Mouse (Mus musculus): ENCODE measurements at regions not wholly inside any gene's neighbourhood (a gene's known extent, or its start where the extent isn't known, plus 50 kb on each side); places are given as distances from the start of the nearest gene placed in this dataset.

DNA sequence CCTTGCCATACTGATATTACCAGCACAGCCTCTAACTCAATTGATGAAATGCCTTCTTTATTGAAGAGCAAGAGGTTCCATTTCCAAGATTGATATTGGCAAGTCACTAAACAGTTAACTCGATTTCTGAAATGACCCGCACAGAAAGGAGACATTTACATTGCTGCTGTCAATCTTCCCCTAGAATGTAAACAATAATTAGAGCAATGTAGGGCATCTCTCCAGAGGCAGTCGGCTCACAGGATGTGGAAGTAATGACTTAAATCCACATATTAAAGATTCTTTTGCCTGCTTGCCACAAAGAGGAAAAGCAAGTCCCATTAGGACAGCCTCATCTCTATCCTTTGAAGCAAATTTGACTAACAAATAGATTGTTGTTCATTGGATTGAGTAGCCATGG is 261.0 kb upstream of the Nsun2 start:
- DNase-seq (ENCODE audit: extremely low spot score in 1 of 2, low spot score in 1 of 2) = no peak

DNA sequence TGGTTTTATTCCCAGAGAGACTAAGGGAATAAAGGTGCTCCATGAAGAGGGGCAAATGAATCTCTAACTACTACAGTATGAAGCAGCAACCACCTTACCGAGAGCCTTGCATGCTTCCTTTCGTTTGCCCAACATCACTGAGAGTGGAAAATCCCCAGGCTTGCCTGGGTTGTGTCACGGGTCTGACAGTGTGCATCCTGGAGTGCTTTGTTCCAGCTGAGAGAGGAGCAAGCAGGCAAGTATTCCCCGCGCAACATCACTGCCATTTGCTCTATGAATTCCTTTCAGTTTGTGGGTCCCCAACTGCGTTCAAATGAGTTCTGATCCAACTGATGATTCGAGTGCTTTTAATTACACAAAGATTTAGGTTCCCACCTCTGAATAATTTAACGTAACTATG is 253.9 kb upstream of the Nsun2 start:
- no peak for DNase-seq (ENCODE audit: extremely low spot score in 1 of 2, low spot score in 1 of 2)

DNA sequence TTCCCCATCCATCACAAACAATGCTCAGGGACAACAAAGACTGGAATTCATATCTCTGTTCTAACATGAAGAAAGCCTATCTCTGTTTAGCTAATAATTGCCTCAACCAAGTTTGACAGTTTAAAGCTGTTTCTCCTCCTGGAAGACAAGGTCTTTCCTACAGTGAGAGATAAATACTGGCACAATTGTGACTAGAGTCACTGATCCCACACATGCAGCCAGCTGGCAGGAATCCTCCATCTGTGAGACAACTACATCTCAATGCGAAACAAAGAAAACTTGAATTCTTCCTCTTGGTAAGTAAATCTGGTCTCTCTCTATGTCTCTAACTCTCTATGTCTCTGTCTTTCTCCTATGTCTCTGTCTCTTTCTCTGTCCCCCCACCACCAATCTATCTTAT is 239.1 kb upstream of the Nsun2 start:
- DNase-seq (ENCODE audit: extremely low spot score in 1 of 2, low spot score in 1 of 2) = peak in 1 of 2 experiments; percentile 39

- DNase-seq (ENCODE audit: extremely low spot score in 1 of 2, low spot score in 1 of 2) = no peak
These were observed 230.2 kb upstream of the Nsun2 start for GRCm38 (mm10) chr13:69303316-69303715.

- DNase-seq (ENCODE audit: extremely low spot score in 1 of 2, low spot score in 1 of 2) = no peak
These were observed 203.0 kb upstream of the Nsun2 start for GRCm38 (mm10) chr13:69330412-69331000.

- DNase-seq (ENCODE audit: extremely low spot score in 1 of 2, low spot score in 1 of 2) = no peak
These were observed 201.8 kb upstream of the Nsun2 start for GRCm38 (mm10) chr13:69331537-69332435.

GRCm38 (mm10) chr13:69343806-69344205 is 189.7 kb upstream of the Nsun2 start:
- DNase-seq (ENCODE audit: extremely low spot score in 1 of 2, low spot score in 1 of 2) = no peak

- no peak for DNase-seq (ENCODE audit: extremely low spot score in 1 of 2, low spot score in 1 of 2)
These were observed 176.1 kb upstream of the Nsun2 start for GRCm38 (mm10) chr13:69357435-69357834.

- no peak for DNase-seq (ENCODE audit: extremely low spot score in 1 of 2, low spot score in 1 of 2)
These were observed 167.6 kb upstream of the Nsun2 start for GRCm38 (mm10) chr13:69365880-69366490.

DNA sequence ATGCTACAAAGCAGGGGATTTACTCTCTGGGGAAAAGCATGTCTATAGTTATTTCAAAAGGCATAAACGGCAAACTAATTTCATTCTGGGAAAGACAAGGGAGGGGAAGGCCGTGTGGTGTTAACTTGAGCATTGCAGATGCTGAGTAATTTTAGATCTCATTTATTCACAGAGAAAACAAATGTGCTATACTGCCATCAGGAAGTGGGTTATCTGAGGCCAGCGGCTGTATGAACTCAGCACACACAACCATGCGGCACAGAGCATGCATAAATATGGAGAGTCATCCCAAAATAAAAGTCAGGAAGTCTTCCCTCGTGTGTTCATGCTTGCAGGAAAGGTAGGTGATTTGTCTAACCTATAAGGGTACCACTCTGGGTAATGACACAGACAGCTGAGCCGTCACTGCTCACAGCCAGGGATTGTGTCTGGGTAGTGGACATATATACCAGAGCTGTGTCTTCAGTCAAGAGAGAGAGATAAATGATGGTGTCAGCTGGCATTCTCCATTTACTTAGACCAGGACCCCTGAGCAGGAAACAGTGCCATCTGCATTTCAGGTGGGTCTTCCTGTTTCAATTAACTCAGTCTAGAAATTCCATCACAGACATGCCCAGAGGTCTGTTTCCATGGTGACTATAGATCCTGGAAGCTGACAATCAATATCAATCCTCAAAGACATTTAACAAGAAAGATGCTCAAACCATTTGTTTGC is 160.3 kb upstream of the Nsun2 start:
- DNase-seq (ENCODE audit: extremely low spot score in 1 of 2, low spot score in 1 of 2) = no peak

GRCm38 (mm10) chr13:69373816-69374142 is 159.8 kb upstream of the Nsun2 start:
- DNase-seq (ENCODE audit: extremely low spot score in 1 of 2, low spot score in 1 of 2) = no peak

DNA sequence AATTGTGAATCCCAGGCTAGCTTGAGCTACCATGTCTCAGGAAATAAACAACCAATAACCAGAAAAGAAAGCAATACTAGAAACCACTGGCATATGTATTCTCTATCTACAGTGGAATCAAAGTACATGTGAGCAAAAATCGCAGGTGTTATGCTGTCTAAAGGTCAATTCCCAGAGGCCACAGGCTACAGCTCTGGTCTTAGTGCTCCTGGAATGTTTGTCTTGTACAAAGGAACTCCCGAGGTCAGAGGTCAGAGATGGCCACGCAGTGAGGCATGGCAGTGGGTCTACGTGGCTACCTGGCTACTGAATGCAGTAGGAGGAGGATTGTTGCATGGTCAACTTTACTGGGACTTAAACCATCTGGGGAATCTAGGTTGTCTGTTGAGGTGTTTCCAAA is 153.1 kb upstream of the Nsun2 start:
- DNase-seq (ENCODE audit: extremely low spot score in 1 of 2, low spot score in 1 of 2) = no peak

DNA sequence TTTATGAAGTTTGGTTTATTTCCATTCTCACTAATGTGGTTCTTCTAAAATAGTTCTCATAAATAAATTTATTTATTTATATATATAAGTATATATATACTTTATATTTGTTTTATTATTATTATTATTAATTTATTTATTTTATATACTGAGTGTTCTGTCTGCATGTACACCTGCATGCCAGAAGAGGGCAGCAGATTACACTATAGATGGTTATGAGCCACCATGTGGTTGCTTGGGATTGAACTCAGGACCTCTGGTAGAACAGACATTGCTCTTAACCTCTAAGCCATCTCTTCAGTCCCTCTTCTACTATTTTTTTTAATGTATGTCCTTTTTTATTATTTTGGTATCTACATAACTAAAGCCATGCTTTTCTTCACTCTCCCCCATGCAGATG is 148.8 kb upstream of the Nsun2 start:
- DNase-seq (ENCODE audit: extremely low spot score in 1 of 2, low spot score in 1 of 2) = no peak

DNA sequence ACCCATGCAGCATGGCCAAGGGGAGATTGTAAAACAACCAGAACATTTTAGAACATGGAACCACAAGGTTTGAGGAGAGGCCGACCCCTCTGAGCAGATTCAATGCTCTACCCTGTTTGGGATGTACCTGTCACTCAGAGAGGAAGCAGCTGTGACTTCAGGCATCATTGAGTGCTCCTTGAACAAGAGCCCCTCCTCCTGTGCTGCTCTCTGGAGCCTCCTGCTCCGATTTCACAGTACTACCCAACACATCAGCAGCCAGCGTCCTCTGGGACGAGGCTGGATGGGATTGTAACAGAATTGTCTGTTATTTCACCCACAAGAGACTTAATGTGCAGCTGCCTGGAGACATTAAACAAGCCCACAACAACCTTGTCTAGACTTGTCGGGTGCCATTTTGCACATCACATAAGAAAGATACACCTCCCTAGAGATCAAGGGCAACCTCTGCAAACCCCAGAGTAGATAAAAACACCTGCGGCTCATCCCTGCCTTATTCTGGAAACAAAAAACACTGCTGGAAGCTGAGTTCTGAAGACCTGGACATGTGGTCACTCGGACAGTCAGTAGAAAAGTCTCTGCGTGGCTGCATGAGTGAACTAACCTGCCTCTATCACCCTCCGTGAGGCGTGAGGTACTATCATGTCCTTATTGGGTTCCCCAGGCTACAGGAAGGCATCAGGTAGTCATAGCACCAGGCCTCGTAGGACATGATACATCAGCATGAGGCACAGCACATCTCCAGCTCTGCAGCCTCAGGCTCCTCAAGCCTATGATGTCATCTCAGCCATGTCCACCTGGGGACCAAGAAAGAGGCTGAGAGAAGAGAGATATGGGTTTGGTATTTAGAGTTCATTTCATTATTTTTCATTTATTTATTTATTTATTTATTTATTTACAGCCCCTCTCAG is 140.4 kb upstream of the Nsun2 start:
- no peak for DNase-seq (ENCODE audit: extremely low spot score in 1 of 2, low spot score in 1 of 2)

GRCm38 (mm10) chr13:69394544-69394943 is 139.0 kb upstream of the Nsun2 start:
- no peak for DNase-seq (ENCODE audit: extremely low spot score in 1 of 2, low spot score in 1 of 2)

GRCm38 (mm10) chr13:69410359-69410758 is 123.2 kb upstream of the Nsun2 start:
- no peak for DNase-seq (ENCODE audit: extremely low spot score in 1 of 2, low spot score in 1 of 2)

GRCm38 (mm10) chr13:69414813-69415212 is 118.7 kb upstream of the Nsun2 start:
- no peak for DNase-seq (ENCODE audit: extremely low spot score in 1 of 2, low spot score in 1 of 2)

GRCm38 (mm10) chr13:69416726-69417125 is 116.8 kb upstream of the Nsun2 start:
- DNase-seq (ENCODE audit: extremely low spot score in 1 of 2, low spot score in 1 of 2) = no peak

DNA sequence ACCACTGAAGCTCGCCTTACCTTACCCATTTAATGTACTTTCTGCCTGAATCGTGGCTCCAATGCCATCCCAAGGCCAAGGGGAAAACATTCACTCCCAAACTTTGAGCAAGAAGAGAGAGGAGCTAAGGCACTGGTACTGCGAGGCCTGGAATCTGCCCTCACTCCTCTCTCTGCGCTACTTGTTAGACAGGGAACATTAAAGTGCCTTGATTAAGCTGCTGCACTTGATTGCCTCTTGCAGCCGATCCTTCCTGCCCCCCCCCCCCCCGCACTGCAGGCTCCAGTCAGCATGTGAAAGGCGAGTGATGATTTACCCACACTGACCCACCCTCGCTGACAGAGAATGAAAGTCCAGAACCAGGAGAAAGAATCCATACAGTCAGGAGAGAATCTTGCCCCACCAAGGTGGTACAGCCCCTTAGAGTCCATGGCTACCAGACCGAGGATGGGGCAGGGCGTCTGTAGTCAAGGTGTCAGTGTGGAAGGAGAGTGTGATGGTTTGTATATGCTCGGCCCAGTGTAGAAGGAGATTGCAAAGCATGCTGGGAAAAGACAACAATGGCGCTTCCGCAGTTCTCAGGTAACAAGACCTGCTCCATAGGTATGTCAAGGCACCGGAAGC is 115.6 kb upstream of the Nsun2 start:
- no peak for DNase-seq (ENCODE audit: extremely low spot score in 1 of 2, low spot score in 1 of 2)

GRCm38 (mm10) chr13:69420166-69420565 is 113.4 kb upstream of the Nsun2 start:
- no peak for DNase-seq (ENCODE audit: extremely low spot score in 1 of 2, low spot score in 1 of 2)

Data from layer of hippocampus, postnatal 25 days (tissue).